Mouse (Mus musculus) megakaryocyte-erythroid progenitor cell, adult 5-6 weeks (primary cell): ENCODE measurements at regions not wholly inside any gene's neighbourhood (a gene's known extent, or its start where the extent isn't known, plus 50 kb on each side); places are given as distances from the start of the nearest gene placed in this dataset.
"Not testable (repeated sequence)": the region's sequence is repeated elsewhere in the genome, so short reads cannot be mapped to it uniquely, and the experiment has no call there.

Experiments used
- ATAC-seq: replicated peaks from 2 replicates; pipeline ENCODE4 v1.8.0; 2016; ENCODE audit warnings: mild to moderate bottlenecking, inconsistent platforms; ENCODE audit not compliant: severe bottlenecking, poor library complexity, low FRiP score, low TSS enrichment

- not testable (repeated sequence) for ATAC-seq
Observed at GRCm38 (mm10) chr17:13432256-13432655, 77.9 kb downstream of the Tcp10c start.

- ATAC-seq: not testable (repeated sequence)
Observed at GRCm38 (mm10) chr17:13434146-13434545, 79.8 kb downstream of the Tcp10c start.

GRCm38 (mm10) chr17:13438790-13439189 lies 84.4 kb downstream of the Tcp10c start:
- not testable (repeated sequence) for ATAC-seq

- peak; percentile 17; the same call in 1 of the 2 replicates for ATAC-seq
Observed at GRCm38 (mm10) chr17:13440708-13441530, 86.5 kb downstream of the Tcp10c start.

- not testable (repeated sequence) for ATAC-seq
Observed at GRCm38 (mm10) chr17:13442229-13442628, 87.9 kb downstream of the Tcp10c start.

- peak; percentile 54; the same call in 1 of the 2 replicates for ATAC-seq
Observed at GRCm38 (mm10) chr17:13456869-13457600, 102.7 kb downstream of the Tcp10c start.

- ATAC-seq: not testable (repeated sequence)
Observed at GRCm38 (mm10) chr17:13457942-13458341, 103.6 kb downstream of the Tcp10c start.

GRCm38 (mm10) chr17:13458814-13459213 lies 104.4 kb downstream of the Tcp10c start:
- ATAC-seq: peak; percentile 75

- ATAC-seq: not testable (repeated sequence)
Observed at GRCm38 (mm10) chr17:13462663-13463062, 108.3 kb downstream of the Tcp10c start.

GRCm38 (mm10) chr17:13465822-13466221 lies 111.5 kb downstream of the Tcp10c start:
- not testable (repeated sequence) for ATAC-seq

GRCm38 (mm10) chr17:13469867-13470380 lies 115.6 kb downstream of the Tcp10c start:
- ATAC-seq: not testable (repeated sequence)

GRCm38 (mm10) chr17:13472460-13473062 lies 118.2 kb downstream of the Tcp10c start:
- peak; percentile 61 for ATAC-seq

- 0 out of 2 replicates have a peak, but pooled peaks have one; percentile 29 for ATAC-seq
Observed at GRCm38 (mm10) chr17:13474310-13475094, 120.1 kb downstream of the Tcp10c start.

GRCm38 (mm10) chr17:13478866-13479571 lies 124.6 kb downstream of the Tcp10c start:
- no peak for ATAC-seq

GRCm38 (mm10) chr17:13479572-13480063 lies 125.2 kb downstream of the Tcp10c start:
- ATAC-seq: no peak

- peak; percentile 99 for ATAC-seq
Observed at GRCm38 (mm10) chr17:13481445-13482085, 127.2 kb downstream of the Tcp10c start.

GRCm38 (mm10) chr17:13482136-13482535 lies 127.8 kb downstream of the Tcp10c start:
- peak; percentile 18; the same call in 1 of the 2 replicates for ATAC-seq
